Mouse (Mus musculus) brain, embryonic 14.5 days (tissue): ENCODE data around the gene Ccdc92.

Experiments
- CTCF ChIP-seq: fragments of 200-500 bp; IDR thresholded peaks from 2 replicates; pipeline ENCODE4 v1.5.1; 2012; ENCODE audit warnings: inconsistent platforms, mild to moderate bottlenecking, moderate library complexity, borderline replicate concordance; ENCODE audit not compliant: insufficient read depth, insufficient read length; ENCODE audit errors: extremely low read depth
- POLR2A ChIP-seq: fragments of 200-500 bp; IDR thresholded peaks from 2 replicates; pipeline ENCODE4 v1.6.1; 2012; ENCODE audit warnings: mild to moderate bottlenecking, inconsistent platforms, borderline replicate concordance; ENCODE audit not compliant: poor library complexity, insufficient read depth, insufficient read length, severe bottlenecking; ENCODE audit errors: extremely low read depth

DNA sequence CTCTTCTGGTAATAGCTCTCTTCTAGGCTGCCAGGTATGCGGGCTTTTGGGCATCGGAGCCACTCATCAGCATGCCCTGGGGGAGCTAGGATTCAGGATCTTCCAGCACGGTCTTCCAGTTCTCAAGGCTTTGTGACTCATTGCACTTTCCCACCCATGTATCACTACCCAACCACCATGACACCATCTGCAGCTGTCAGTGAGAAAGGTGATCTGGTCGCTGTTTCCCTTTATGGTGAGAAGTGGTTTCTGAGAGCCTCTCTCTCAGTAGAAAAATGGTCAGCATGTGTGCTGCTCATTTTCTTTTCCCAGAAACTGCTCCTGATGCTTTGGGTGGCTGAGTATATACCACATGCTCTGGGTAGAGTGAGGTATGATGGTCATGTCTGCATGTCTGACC is 17.0 kb upstream of the Ccdc92 start:
- no peak for TF ChIP-seq POLR2A
- TF ChIP-seq CTCF: no peak
